Mouse (Mus musculus): ENCODE measurements at regions not wholly inside any gene's neighbourhood (a gene's known extent, or its start where the extent isn't known, plus 50 kb on each side); places are given as distances from the start of the nearest gene placed in this dataset.
A peak's percentile ranks its signal among the peaks of the same experiment; 100 is the strongest.

- DNase-seq (ENCODE audit: low read depth, low spot score) = peak; percentile 4
Observed at GRCm38 (mm10) chr4:97381084-97381483, 198.1 kb upstream of the Gm10192 start.

GRCm38 (mm10) chr4:97377593-97378542 is 194.9 kb upstream of the Gm10192 start:
- no peak for DNase-seq (ENCODE audit: low read depth, low spot score)

GRCm38 (mm10) chr4:97360473-97360872 is 177.5 kb upstream of the Gm10192 start:
- DNase-seq (ENCODE audit: low read depth, low spot score) = no peak

GRCm38 (mm10) chr4:97357958-97358357 is 175.0 kb upstream of the Gm10192 start:
- DNase-seq (ENCODE audit: low read depth, low spot score) = no peak

GRCm38 (mm10) chr4:97346799-97347198 is 163.8 kb upstream of the Gm10192 start:
- no peak for DNase-seq (ENCODE audit: low read depth, low spot score)

GRCm38 (mm10) chr4:97344335-97344734 is 161.4 kb upstream of the Gm10192 start:
- no peak for DNase-seq (ENCODE audit: low read depth, low spot score)

GRCm38 (mm10) chr4:97343378-97343777 is 160.4 kb upstream of the Gm10192 start:
- no peak for DNase-seq (ENCODE audit: low read depth, low spot score)
